Mouse (Mus musculus): ENCODE measurements around the gene Ralgps1. TPM values are rescaled to one million over a fixed set of nuclear protein-coding genes. Genes with fewer than 3 reads are reported as not detected.

The Ralgps1 gene
- polyA plus RNA-seq, 1 experiment, result 1.1 TPM

DNA sequence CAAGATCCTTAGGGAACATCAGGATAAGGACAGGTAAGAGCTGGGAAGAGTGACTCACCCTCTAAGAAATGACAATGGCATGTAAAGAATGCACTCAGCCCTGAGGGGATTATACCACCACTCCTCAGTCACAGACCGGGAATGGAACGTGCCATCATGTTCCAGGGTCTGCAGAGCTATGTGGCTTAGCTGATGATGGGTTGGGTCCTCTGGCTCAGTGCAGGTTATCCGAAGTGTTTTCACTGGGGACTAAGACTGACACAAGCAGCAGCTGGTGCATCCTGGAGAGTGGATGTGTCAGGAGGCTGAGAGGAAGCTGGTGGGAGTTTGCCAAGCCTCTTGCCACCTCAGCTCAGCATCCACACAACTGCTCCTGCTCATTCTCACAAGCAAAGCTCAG, 50.7 kb downstream of the Ralgps1 start:
- Histone ChIP-seq H3K4me1 (ENCODE audit: control insufficient read depth, insufficient read depth, insufficient read length, low read length) (no peaks in the 10 kb centered on the region), H3K4me3 (ENCODE audit: insufficient read depth, low read depth, low read length) (no peak overlapping the region), H3K27ac (replicated peaks; ENCODE audit: low read depth, low read length) (no peak overlapping the region)

GRCm38 (mm10) chr2:33319934-33320333, 51.4 kb downstream of the Ralgps1 start:
- Histone ChIP-seq H3K4me1 (ENCODE audit: control insufficient read depth, insufficient read depth, insufficient read length, low read length) (no peaks in the 10 kb centered on the region), H3K27ac (replicated peaks; ENCODE audit: low read depth, low read length) (no peak overlapping the region), H3K4me3 (ENCODE audit: insufficient read depth, low read depth, low read length) (no peak overlapping the region)

DNA sequence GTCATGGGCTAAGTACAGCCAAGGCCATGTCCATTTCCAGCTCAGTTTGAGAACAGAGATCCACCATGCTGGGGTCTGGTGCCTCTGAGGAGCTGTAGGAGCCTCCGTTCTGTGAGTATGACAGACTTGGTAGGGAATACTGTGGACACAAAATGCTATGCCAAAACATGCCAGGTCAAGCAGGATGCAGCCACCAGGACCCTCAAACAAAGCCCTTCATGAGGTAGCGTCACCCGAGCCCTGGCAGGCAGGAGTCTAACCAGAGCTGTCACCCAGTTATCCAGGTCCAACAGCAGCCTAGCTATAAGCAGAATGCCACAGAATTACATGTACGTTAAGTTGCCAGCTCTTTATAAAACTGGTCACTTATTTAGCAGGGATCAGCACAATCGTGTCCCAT, 51.8 kb downstream of the Ralgps1 start:
- no peak overlapping the region for H3K27ac ChIP-seq (replicated peaks; ENCODE audit: low read depth, low read length)
- H3K4me3 ChIP-seq (ENCODE audit: insufficient read depth, low read depth, low read length), result no peak overlapping the region
- H3K4me1 ChIP-seq (ENCODE audit: control insufficient read depth, insufficient read depth, insufficient read length, low read length), result no peaks in the 10 kb centered on the region

DNA sequence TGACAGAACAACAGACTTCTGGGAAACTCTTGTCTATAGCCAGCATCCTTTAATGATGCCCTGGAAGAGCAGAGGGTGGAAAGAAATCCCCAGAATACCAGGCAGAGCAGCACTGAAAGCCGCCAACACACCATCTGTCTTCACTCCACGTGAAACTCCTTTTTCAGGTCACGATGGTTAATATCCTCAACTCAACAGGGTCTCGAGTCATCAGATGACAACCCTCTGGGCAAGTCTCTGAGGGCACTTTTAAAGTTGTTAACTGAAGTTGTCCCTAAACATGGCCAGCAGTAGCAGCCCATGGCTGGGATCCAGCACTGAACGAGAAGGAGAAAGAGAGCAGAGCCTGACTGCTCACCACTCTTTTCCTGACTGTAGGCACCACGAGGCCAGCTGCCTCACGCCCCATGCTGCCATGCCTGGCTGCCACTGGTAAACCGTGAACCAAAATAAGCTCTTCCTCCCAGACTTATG, 52.8 kb downstream of the Ralgps1 start:
- H3K4me3 ChIP-seq (ENCODE audit: insufficient read depth, low read depth, low read length), result no peak overlapping the region
- H3K27ac ChIP-seq (replicated peaks; ENCODE audit: low read depth, low read length), result no peak overlapping the region
- no peaks in the 10 kb centered on the region for H3K4me1 ChIP-seq (ENCODE audit: control insufficient read depth, insufficient read depth, insufficient read length, low read length)

GRCm38 (mm10) chr2:33316516-33316915, 54.8 kb downstream of the Ralgps1 start:
- Histone ChIP-seq H3K4me1 (ENCODE audit: control insufficient read depth, insufficient read depth, insufficient read length, low read length) (no peaks in the 10 kb centered on the region), H3K4me3 (ENCODE audit: insufficient read depth, low read depth, low read length) (no peak overlapping the region), H3K27ac (replicated peaks; ENCODE audit: low read depth, low read length) (no peak overlapping the region)

GRCm38 (mm10) chr2:33316063-33316405, 55.3 kb downstream of the Ralgps1 start:
- no peaks in the 10 kb centered on the region for H3K4me1 ChIP-seq (ENCODE audit: control insufficient read depth, insufficient read depth, insufficient read length, low read length)

GRCm38 (mm10) chr2:33315233-33316062, 55.8 kb downstream of the Ralgps1 start:
- Histone ChIP-seq H3K4me3 (ENCODE audit: insufficient read depth, low read depth, low read length) (no peak overlapping the region), H3K4me1 (ENCODE audit: control insufficient read depth, insufficient read depth, insufficient read length, low read length) (no peaks in the 10 kb centered on the region), H3K27ac (replicated peaks; ENCODE audit: low read depth, low read length) (no peak overlapping the region; the same call in 1 of the 2 replicates)

More at GRCm38 (mm10) chr2:33316063-33316405, 55.3 kb downstream of the Ralgps1 start:
- H3K4me3 ChIP-seq (ENCODE audit: insufficient read depth, low read depth, low read length), result no peak overlapping the region
- no peak overlapping the region; the same call in 1 of the 2 replicates for H3K27ac ChIP-seq (replicated peaks; ENCODE audit: low read depth, low read length)

DNA sequence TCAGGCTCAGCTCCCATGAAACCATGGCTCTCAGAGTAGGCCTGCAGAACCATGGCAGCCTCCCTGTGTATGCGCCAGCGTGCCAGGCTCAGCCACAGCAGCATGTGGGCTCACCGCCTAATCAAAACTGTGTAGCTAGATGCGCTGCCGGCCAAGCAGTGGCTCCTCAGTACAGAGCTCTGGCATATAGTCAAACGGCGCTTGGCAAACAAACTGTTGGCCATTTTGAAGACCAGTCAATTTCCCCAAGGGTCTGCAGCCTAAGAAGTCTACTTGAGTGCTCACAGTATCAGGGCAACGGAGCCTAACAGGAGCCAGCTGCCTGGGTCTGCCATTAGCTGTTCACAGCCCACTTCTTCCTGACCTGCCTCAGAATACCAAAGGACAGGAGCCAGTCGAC, 61.9 kb downstream of the Ralgps1 start:
- no peak overlapping the region for H3K4me3 ChIP-seq (ENCODE audit: insufficient read depth, low read depth, low read length)
- H3K27ac ChIP-seq (replicated peaks; ENCODE audit: low read depth, low read length), result no peak overlapping the region
- no peaks in the 10 kb centered on the region for H3K4me1 ChIP-seq (ENCODE audit: control insufficient read depth, insufficient read depth, insufficient read length, low read length)

DNA sequence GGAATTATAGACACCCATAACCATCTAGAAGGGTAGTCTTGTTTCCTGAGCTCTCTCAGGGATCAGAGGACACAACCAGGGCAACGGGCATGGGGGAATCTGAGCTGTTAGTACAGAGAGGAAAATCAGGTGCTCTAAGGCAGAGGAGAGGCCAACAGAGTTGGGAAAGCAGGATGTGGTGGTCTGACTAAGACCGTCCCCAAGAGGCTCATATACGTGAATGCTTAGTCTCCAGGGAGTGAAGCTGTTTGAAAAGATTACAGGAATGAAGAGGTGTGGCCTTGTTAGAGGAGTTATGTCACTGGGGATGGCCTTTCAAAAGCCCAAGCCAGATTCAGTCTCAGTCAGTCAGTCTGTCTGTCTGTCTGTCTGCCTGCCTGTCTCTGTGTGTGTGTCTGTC, 64.7 kb downstream of the Ralgps1 start:
- H3K4me3 ChIP-seq (ENCODE audit: insufficient read depth, low read depth, low read length), result no peak overlapping the region
- peaks cover 6% of the 10 kb centered on the region for H3K4me1 ChIP-seq (ENCODE audit: control insufficient read depth, insufficient read depth, insufficient read length, low read length)
- H3K27ac ChIP-seq (replicated peaks; ENCODE audit: low read depth, low read length), result no peak overlapping the region

GRCm38 (mm10) chr2:33303416-33303947, 67.8 kb downstream of the Ralgps1 start:
- Histone ChIP-seq H3K4me1 (ENCODE audit: control insufficient read depth, insufficient read depth, insufficient read length, low read length) (peaks cover 19% of the 10 kb centered on the region), H3K4me3 (ENCODE audit: insufficient read depth, low read depth, low read length) (no peak overlapping the region), H3K27ac (replicated peaks; ENCODE audit: low read depth, low read length) (no peak overlapping the region)

DNA sequence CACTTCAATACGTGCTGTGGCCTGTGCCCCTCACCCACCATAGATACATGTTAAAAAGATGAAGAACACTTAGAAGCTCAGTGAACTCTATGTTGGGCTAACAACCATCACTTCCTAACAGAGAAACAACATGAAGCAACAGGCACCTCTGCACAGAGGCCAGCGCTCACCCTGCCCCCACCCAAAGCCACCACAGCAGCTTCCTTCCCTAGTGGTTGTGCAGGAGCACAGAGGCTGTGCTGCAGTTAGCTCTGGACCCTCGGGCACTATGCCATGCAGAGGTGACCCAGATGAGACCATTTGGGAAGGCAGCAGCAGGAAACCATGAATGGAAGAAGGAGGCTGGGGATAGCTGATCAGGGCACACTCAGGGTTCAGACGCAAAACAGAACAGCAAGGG, 68.5 kb downstream of the Ralgps1 start:
- Histone ChIP-seq H3K4me3 (ENCODE audit: insufficient read depth, low read depth, low read length) (no peak overlapping the region), H3K4me1 (ENCODE audit: control insufficient read depth, insufficient read depth, insufficient read length, low read length) (peaks cover 19% of the 10 kb centered on the region), H3K27ac (replicated peaks; ENCODE audit: low read depth, low read length) (no peak overlapping the region)

GRCm38 (mm10) chr2:33302405-33302804, 68.9 kb downstream of the Ralgps1 start:
- no peak overlapping the region for H3K27ac ChIP-seq (replicated peaks; ENCODE audit: low read depth, low read length)

DNA sequence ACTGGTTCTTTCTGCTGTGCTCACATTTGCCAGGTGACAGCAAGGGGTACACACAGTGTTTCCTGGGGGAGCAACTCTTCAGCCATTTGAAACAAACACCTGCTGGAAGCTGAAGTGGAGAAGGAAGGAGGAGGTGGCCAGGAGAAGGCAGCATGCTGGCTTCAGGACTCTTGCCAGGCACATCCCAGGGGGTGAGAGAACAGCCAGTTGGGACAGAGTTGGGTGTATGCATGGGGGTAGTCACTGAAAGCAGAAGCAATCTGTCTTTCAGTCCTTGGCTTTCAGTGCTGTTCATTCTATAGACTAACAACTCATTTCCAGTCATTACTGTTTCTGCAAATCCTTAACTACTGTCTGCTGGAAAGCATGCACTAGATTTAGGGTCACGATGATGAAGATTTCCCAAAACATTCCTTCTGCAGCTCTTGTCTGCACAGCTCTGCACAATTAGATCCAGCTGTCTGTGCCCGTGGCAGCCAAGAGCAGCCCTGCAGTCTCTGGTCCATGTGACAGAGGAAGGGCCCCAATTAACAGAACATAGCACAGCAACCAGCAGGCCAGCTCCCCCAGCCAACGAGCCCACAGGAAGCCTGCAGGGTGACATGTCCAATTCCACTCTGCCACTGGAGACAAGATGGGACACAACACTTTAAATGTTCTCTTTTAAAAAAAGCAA, 70.8 kb downstream of the Ralgps1 start:
- peaks cover 19% of the 10 kb centered on the region for H3K4me1 ChIP-seq (ENCODE audit: control insufficient read depth, insufficient read depth, insufficient read length, low read length)
- H3K4me3 ChIP-seq (ENCODE audit: insufficient read depth, low read depth, low read length), result no peak overlapping the region
- no peak overlapping the region for H3K27ac ChIP-seq (replicated peaks; ENCODE audit: low read depth, low read length)

More at GRCm38 (mm10) chr2:33302405-33302804, 68.9 kb downstream of the Ralgps1 start:
- Histone ChIP-seq H3K4me3 (ENCODE audit: insufficient read depth, low read depth, low read length) (no peak overlapping the region), H3K4me1 (ENCODE audit: control insufficient read depth, insufficient read depth, insufficient read length, low read length) (peaks cover 19% of the 10 kb centered on the region)

- Histone ChIP-seq H3K27ac (replicated peaks; ENCODE audit: low read depth, low read length) (no peak overlapping the region), H3K4me3 (ENCODE audit: insufficient read depth, low read depth, low read length) (no peak overlapping the region)
Measured at GRCm38 (mm10) chr2:33298928-33299327, 72.4 kb downstream of the Ralgps1 start.

DNA sequence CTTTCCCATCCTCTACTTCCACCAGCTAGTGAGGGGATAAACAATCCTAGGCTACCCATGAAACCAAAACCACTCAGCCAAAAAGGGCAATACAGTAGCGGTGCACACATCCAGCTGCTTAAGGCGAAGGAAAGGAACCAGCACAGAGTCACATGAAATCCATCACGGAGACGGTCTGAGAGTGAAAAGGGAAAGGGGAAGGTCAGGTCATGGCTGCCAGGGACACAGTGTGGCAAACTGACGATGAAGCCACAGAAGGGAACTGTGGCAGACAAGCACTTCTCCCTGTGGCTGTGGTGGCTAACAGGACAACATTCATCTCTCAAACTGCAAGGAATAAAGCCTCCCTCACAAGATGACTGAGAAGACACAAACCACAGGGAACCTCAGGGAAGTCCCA, 76.2 kb downstream of the Ralgps1 start:
- Histone ChIP-seq H3K27ac (replicated peaks; ENCODE audit: low read depth, low read length) (no peak overlapping the region), H3K4me1 (ENCODE audit: control insufficient read depth, insufficient read depth, insufficient read length, low read length) (peaks cover 3% of the 10 kb centered on the region; the same call in 1 of the 2 replicates), H3K4me3 (ENCODE audit: insufficient read depth, low read depth, low read length) (no peak overlapping the region)

More at GRCm38 (mm10) chr2:33298928-33299327, 72.4 kb downstream of the Ralgps1 start:
- peaks cover 19% of the 10 kb centered on the region for H3K4me1 ChIP-seq (ENCODE audit: control insufficient read depth, insufficient read depth, insufficient read length, low read length)

All from brown adipose tissue, adult 24 weeks (tissue).